Mouse (Mus musculus) embryonic facial prominence, embryonic 10.5 days (tissue): Measurements from ENCODE around the gene Abr. TPM values are rescaled to one million over a fixed set of nuclear protein-coding genes. Genes with fewer than 3 reads are reported as not detected.

Experiments
- DNase-seq: peaks from one replicate; pipeline ENCODE4 v3.0.0-alpha.2; 2017; ENCODE audit warnings: low spot score
- H3K27ac ChIP-seq: fragments of 300-500 bp; sonication (generic); replicated peaks from 2 replicates; pipeline ENCODE4 v1.5.1; 2016; ENCODE audit warnings: mild to moderate bottlenecking
- H3K27me3 ChIP-seq: fragments of 300-500 bp; sonication (generic); replicated peaks from 2 replicates; pipeline ENCODE4 v1.6.1; 2016; ENCODE audit warnings: low read depth, mild to moderate bottlenecking; ENCODE audit not compliant: poor library complexity, severe bottlenecking
- H3K36me3 ChIP-seq: fragments of 300-500 bp; sonication (generic); replicated peaks from 2 replicates; pipeline ENCODE4 v1.6.1; 2016; ENCODE audit warnings: mild to moderate bottlenecking, moderate library complexity
- H3K4me1 ChIP-seq: fragments of 300-500 bp; sonication (generic); 2 replicates; pipeline ENCODE4 v1.6.1; 2016
- H3K4me3 ChIP-seq: fragments of 300-500 bp; sonication (generic); 2 replicates; pipeline ENCODE4 v1.5.1; 2016; ENCODE audit warnings: mild to moderate bottlenecking, moderate library complexity
- H3K9me3 ChIP-seq: fragments of 300-500 bp; sonication (generic); 2 replicates; pipeline ENCODE4 v1.6.1; 2016; ENCODE audit warnings: mild to moderate bottlenecking
- WGBS: fragments of 180-500 bp; shearing (Covaris S2); methylation state at CpG from one replicate; pipeline ENCODE4 v1.1.7; 2016; 5-methylcytosine and 5-hydroxymethylcytosine counted together
- polyA plus RNA-seq: library from polyadenylated mRNA; unstranded; fragments of >200 nt; fragmentation: Nextera tagmentation; extraction: Ambion mirVana; gene quantifications from 2 replicates; pipeline ENCODE4 v1.2.1, GENCODE M21; 2016

Abr gene
- polyA plus RNA-seq, 1 experiment from 2014 or later = 34.6 TPM

GRCm38 (mm10) chr11:76381201-76381885 is 240.8 kb downstream of the Abr start:
- H3K9me3 ChIP-seq = no peaks in the 10 kb centered on the region
- no peak overlapping the region; the same call in 1 of the 2 replicates for H3K27ac ChIP-seq
- H3K36me3 ChIP-seq = peaks cover 6% of the 10 kb centered on the region; the same call in 1 of the 2 replicates
- H3K4me3 ChIP-seq = no peak overlapping the region
- no peak for DNase-seq
- 87% methylated on average over 15 of the region's 15 CpGs for WGBS
- H3K27me3 ChIP-seq = no peaks in the 10 kb centered on the region
- peaks cover 66% of the 10 kb centered on the region for H3K4me1 ChIP-seq

- peak; percentile 36 for DNase-seq
- no peaks in the 10 kb centered on the region for H3K9me3 ChIP-seq
- WGBS = 34% methylated on average over 11 of the region's 11 CpGs
- no peaks in the 10 kb centered on the region for H3K27me3 ChIP-seq
- H3K4me1 ChIP-seq = peaks cover 62% of the 10 kb centered on the region
- H3K27ac ChIP-seq = peak overlapping the region; percentile 75
- peak overlapping the region; percentile 25; the same call in 1 of the 2 replicates for H3K4me3 ChIP-seq
- peaks cover 6% of the 10 kb centered on the region; the same call in 1 of the 2 replicates for H3K36me3 ChIP-seq
Measured at GRCm38 (mm10) chr11:76379921-76380544, 242.1 kb downstream of the Abr start.

GRCm38 (mm10) chr11:76376425-76376824 is 245.7 kb downstream of the Abr start:
- DNase-seq = no peak
- H3K4me1 ChIP-seq = peaks cover 69% of the 10 kb centered on the region

GRCm38 (mm10) chr11:76374491-76375185 is 247.5 kb downstream of the Abr start:
- Histone ChIP-seq H3K27me3 (no peaks in the 10 kb centered on the region), H3K36me3 (peaks cover 9% of the 10 kb centered on the region; the same call in 1 of the 2 replicates), H3K4me1 (peaks cover 69% of the 10 kb centered on the region), H3K27ac (peak overlapping the region; percentile 79), H3K9me3 (no peaks in the 10 kb centered on the region), H3K4me3 (no peak overlapping the region)
- 63% methylated on average over 17 of the region's 17 CpGs for WGBS
- DNase-seq = peak; percentile 80

More at GRCm38 (mm10) chr11:76376425-76376824, 245.7 kb downstream of the Abr start:
- Histone ChIP-seq H3K27me3 (no peaks in the 10 kb centered on the region), H3K36me3 (peaks cover 13% of the 10 kb centered on the region; the same call in 1 of the 2 replicates), H3K9me3 (no peaks in the 10 kb centered on the region), H3K4me3 (no peak overlapping the region), H3K27ac (no peak overlapping the region)
- WGBS = 90% methylated on average over 3 of the region's 3 CpGs

GRCm38 (mm10) chr11:76372534-76372933 is 249.6 kb downstream of the Abr start:
- Histone ChIP-seq H3K36me3 (peaks cover 9% of the 10 kb centered on the region; the same call in 1 of the 2 replicates), H3K27ac (peak overlapping the region; percentile 44; the same call in 1 of the 2 replicates), H3K4me1 (peaks cover 69% of the 10 kb centered on the region), H3K27me3 (no peaks in the 10 kb centered on the region), H3K9me3 (no peaks in the 10 kb centered on the region), H3K4me3 (no peak overlapping the region)
- DNase-seq = no peak
- WGBS = 66% methylated on average over 6 of the region's 6 CpGs

- Histone ChIP-seq H3K27ac (no peak overlapping the region; the same call in 1 of the 2 replicates), H3K27me3 (no peaks in the 10 kb centered on the region), H3K36me3 (peaks cover 9% of the 10 kb centered on the region; the same call in 1 of the 2 replicates), H3K9me3 (no peaks in the 10 kb centered on the region), H3K4me3 (no peak overlapping the region), H3K4me1 (peaks cover 65% of the 10 kb centered on the region)
- no peak for DNase-seq
- 86% methylated on average over 2 of the region's 2 CpGs for WGBS
Measured at GRCm38 (mm10) chr11:76372120-76372519, 250.0 kb downstream of the Abr start.

- H3K4me3 ChIP-seq = no peak overlapping the region
- H3K9me3 ChIP-seq = no peaks in the 10 kb centered on the region
- no peak for DNase-seq
- H3K36me3 ChIP-seq = peaks cover 20% of the 10 kb centered on the region
- H3K4me1 ChIP-seq = peaks cover 59% of the 10 kb centered on the region
- H3K27ac ChIP-seq = 0 out of 2 replicates have a peak overlapping the region, but pooled peaks have one; percentile 35
- H3K27me3 ChIP-seq = no peaks in the 10 kb centered on the region
Measured at GRCm38 (mm10) chr11:76370491-76370890, 251.6 kb downstream of the Abr start.

Other genes starting within 250 kb of the Abr start
- 41.1 and 42.0 TPM in 2 replicates for gene Nxn, start 223.2 kb downstream of the Abr start, polyA plus RNA-seq
- gene Timm22, start 215.4 kb downstream of the Abr start, polyA plus RNA-seq = 135 and 144 TPM in 2 replicates
- not detected in 2 replicates for gene Bhlha9, start 50.2 kb upstream of the Abr start, polyA plus RNA-seq
- 0.05 and 0.18 TPM in 2 replicates for gene Trarg1, start 57.5 kb upstream of the Abr start, polyA plus RNA-seq
- gene Gosr1, start 141.3 kb upstream of the Abr start, polyA plus RNA-seq = 20.8 and 28.4 TPM in 2 replicates
- gene Cpd, start 224.7 kb upstream of the Abr start, polyA plus RNA-seq = 7.9 and 8.5 TPM in 2 replicates